ENCODE assay signal across 27 mouse cellular contexts in genomic region chr7:4323301-4323700, GRCm38 (mm10). TPM values are rescaled to one million over a fixed set of nuclear protein-coding genes. Genes with fewer than 3 reads are reported as not detected.
"Had no signal": no experiment of that assay in that cellular context is flagged by ENCODE, and none has a peak within 500 bp of the region (broad histone marks: within the 10 kb centered on the region; RNA-seq: fewer than 3 reads in every experiment).

No protein-coding gene starts in this region.

- ATAC-seq: liver, postnatal 0 days; lung, postnatal 0 days; midbrain, embryonic 13.5 days; midbrain, embryonic 15.5 days had no signal

- H3K4me2 ChIP-seq: liver, embryonic 13.5 days; liver, embryonic 15.5 days; lung, embryonic 15.5 days; midbrain, embryonic 11.5 days; midbrain, embryonic 13.5 days; midbrain, embryonic 15.5 days; neural tube, embryonic 13.5 days; neural tube, embryonic 15.5 days; stomach, embryonic 15.5 days had no signal

- H3K9ac ChIP-seq: liver, embryonic 13.5 days; liver, embryonic 15.5 days; liver, postnatal 0 days; lung, embryonic 15.5 days; midbrain, embryonic 13.5 days; midbrain, embryonic 15.5 days; neural tube, embryonic 13.5 days; neural tube, embryonic 15.5 days; stomach, embryonic 15.5 days had no signal

- H3K27me3 ChIP-seq: liver, embryonic 13.5 days; liver, embryonic 15.5 days; lung, embryonic 15.5 days; megakaryocyte, embryonic 14.5 days; midbrain, embryonic 13.5 days; midbrain, embryonic 15.5 days; neural tube, embryonic 13.5 days; neural tube, embryonic 15.5 days; stomach, embryonic 15.5 days had no signal

- H3K4me1 ChIP-seq: liver, embryonic 13.5 days; liver, embryonic 15.5 days; lung, embryonic 15.5 days; midbrain, embryonic 13.5 days; midbrain, embryonic 15.5 days; neural tube, embryonic 13.5 days; neural tube, embryonic 15.5 days; stomach, embryonic 15.5 days had no signal

- H3K4me3 ChIP-seq: liver, embryonic 13.5 days; liver, embryonic 15.5 days; lung, embryonic 15.5 days; megakaryocyte, embryonic 14.5 days; midbrain, embryonic 13.5 days; midbrain, embryonic 15.5 days; myocyte; neural tube, embryonic 13.5 days; neural tube, embryonic 15.5 days; stomach, embryonic 15.5 days had no signal

- DNase-seq: liver, embryonic 13.5 days; liver, postnatal 0 days; lung, adult 2 months; lung, postnatal 14 days; lung, postnatal 36 days; retina, postnatal 1 day; right cerebral cortex, adult 18-20 months; right cerebral cortex, postnatal 14 days; thymus, adult 18-20 months; thymus, postnatal 14 days; thymus, postnatal 36 days had no signal

- H3K9me3 ChIP-seq: liver, embryonic 13.5 days; liver, embryonic 15.5 days; lung, embryonic 15.5 days; midbrain, embryonic 13.5 days; midbrain, embryonic 15.5 days; neural tube, embryonic 13.5 days; neural tube, embryonic 15.5 days; stomach, embryonic 15.5 days had no signal

- H3K27ac ChIP-seq: liver, embryonic 13.5 days; liver, embryonic 15.5 days; lung, embryonic 15.5 days; macrophage; midbrain, embryonic 13.5 days; midbrain, embryonic 15.5 days; neural tube, embryonic 13.5 days; neural tube, embryonic 15.5 days; stomach, embryonic 15.5 days; stomach, postnatal 0 days had no signal

- H3K36me3 ChIP-seq: liver, embryonic 13.5 days; liver, embryonic 15.5 days; lung, embryonic 15.5 days; midbrain, embryonic 13.5 days; midbrain, embryonic 15.5 days; neural tube, embryonic 13.5 days; neural tube, embryonic 15.5 days; stomach, embryonic 15.5 days had no signal

RNA-seq across cellular contexts. Expression of gene Ncr1, which starts 14.2 kb away (rescaled TPM):
- total RNA-seq: midbrain, postnatal 0 days had no signal
- polyA plus RNA-seq: liver, embryonic 13.5 days; midbrain, embryonic 11.5 days; midbrain, embryonic 13.5 days; midbrain, embryonic 15.5 days; midbrain, postnatal 0 days; myocyte; neural tube, embryonic 11.5 days; neural tube, embryonic 13.5 days; neural tube, embryonic 15.5 days; testis, adult 2 months had no signal
